Mouse (Mus musculus): ENCODE data around the gene Nlrp10.

- no peak for TF ChIP-seq CTCF (IDR thresholded peaks at IDR 0.05; ENCODE audit: control insufficient read depth, insufficient read depth, low read length)
- TF ChIP-seq POLR2A (IDR thresholded peaks at IDR 0.05; ENCODE audit: borderline replicate concordance, control insufficient read depth, low read depth, low read length), result no peak
Measured at GRCm38 (mm10) chr7:108935411-108935810, 5.4 kb upstream of the Nlrp10 start.

Measured in bone marrow, adult 2 months (tissue).